Mouse (Mus musculus) myocyte (in vitro differentiated cells): ENCODE results near the gene Abca7.

Source experiments
- CEBPB ChIP-seq: IDR thresholded peaks from 2 replicates; pipeline ENCODE4 v1.6.1; 2011; ENCODE audit warnings: mild to moderate bottlenecking, moderate library complexity; ENCODE audit not compliant: poor library complexity, insufficient read depth, severe bottlenecking
- E2F4 ChIP-seq: IDR thresholded peaks from one replicate; pipeline ENCODE4 v1.6.1; 2011; ENCODE audit warnings: mild to moderate bottlenecking, control low read depth, moderate library complexity; ENCODE audit not compliant: insufficient read depth
- MAX ChIP-seq: IDR thresholded peaks from one replicate; pipeline ENCODE4 v1.6.1; 2011; ENCODE audit warnings: low read depth, mild to moderate bottlenecking, control low read depth
- MYOD1 ChIP-seq, 3 experiments: IDR thresholded peaks; one replicate each; pipeline ENCODE4 v1.6.1; 2011; ENCODE audit warnings: control low read depth in 2 of 3, low read depth in 2 of 3, mild to moderate bottlenecking in 2 of 3, moderate library complexity in 1 of 3; ENCODE audit not compliant: insufficient read length in 2 of 3, control insufficient read depth in 1 of 3
- MYOG ChIP-seq, 3 experiments: IDR thresholded peaks; one replicate each; pipeline ENCODE4 v1.6.1; 2011; ENCODE audit warnings: control low read depth in 2 of 3, low read depth in 2 of 3, mild to moderate bottlenecking in 2 of 3; ENCODE audit not compliant: insufficient read length in 2 of 3, control insufficient read depth in 1 of 3, insufficient read depth in 1 of 3
- POLR2A ChIP-seq: IDR thresholded peaks from one replicate; pipeline ENCODE4 v1.6.1; 2011; ENCODE audit warnings: low read depth, mild to moderate bottlenecking, control low read depth, moderate library complexity; ENCODE audit not compliant: insufficient read length
- POLR2AphosphoS2 ChIP-seq: IDR thresholded peaks from one replicate; pipeline ENCODE4 v1.6.1; 2011; ENCODE audit warnings: low read depth, control low read depth; ENCODE audit not compliant: insufficient read length
- REST ChIP-seq: IDR thresholded peaks from one replicate; pipeline ENCODE4 v1.6.1; 2011; ENCODE audit warnings: mild to moderate bottlenecking, control low read depth, moderate library complexity; ENCODE audit not compliant: insufficient read depth, insufficient read length
- SRF ChIP-seq: IDR thresholded peaks from one replicate; pipeline ENCODE4 v1.6.1; 2011; ENCODE audit warnings: low read depth; ENCODE audit not compliant: control insufficient read depth, insufficient read length
- TCF12 ChIP-seq: IDR thresholded peaks from one replicate; pipeline ENCODE4 v1.6.1; 2011; ENCODE audit warnings: mild to moderate bottlenecking, control low read depth; ENCODE audit not compliant: poor library complexity, insufficient read depth, severe bottlenecking
- TCF3 ChIP-seq: IDR thresholded peaks from one replicate; pipeline ENCODE4 v1.6.1; 2011; ENCODE audit warnings: low read depth, control low read depth; ENCODE audit not compliant: insufficient read length
- USF1 ChIP-seq: IDR thresholded peaks from one replicate; pipeline ENCODE4 v1.6.1; 2011; ENCODE audit warnings: low read depth, mild to moderate bottlenecking, control low read depth, moderate library complexity

DNA sequence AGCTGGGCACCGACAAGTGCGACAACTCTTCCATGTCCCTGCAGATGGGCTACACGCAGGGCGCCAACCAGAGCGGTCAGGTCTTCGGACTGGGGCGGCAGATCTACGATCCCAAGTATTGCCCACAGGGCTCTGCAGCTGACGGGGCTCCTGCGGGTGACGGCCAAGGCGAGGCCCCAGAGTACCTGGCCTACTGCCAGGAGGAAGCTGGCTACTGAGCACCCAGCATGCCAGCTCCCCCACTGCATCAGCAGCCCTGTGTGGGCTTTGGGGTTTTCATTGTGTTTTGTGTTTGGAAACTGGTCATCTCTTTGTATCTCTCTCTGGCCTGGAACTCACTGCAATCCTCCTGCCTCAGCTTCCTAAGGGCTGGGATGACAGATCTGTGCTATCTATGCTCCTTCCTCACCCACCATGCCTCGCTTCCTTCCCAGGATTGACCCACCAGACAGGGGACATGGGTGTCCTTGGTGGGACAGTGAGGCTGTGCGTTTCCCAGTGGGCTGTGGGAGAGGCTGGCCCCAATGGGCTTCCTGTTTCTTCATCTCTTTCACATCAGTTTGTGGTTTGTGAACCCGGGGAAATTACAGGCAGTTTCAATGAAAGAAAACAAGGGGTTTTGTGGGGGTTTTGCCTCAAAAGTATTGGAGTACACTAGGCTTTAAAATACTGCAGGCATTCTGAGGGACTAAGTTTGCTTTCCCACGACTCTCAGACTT lies 1.7 kb upstream of the Abca7 start:
- no peak for TF ChIP-seq POLR2A
- no peak for TF ChIP-seq MAX
- no peak for TF ChIP-seq CEBPB
- no peak for TF ChIP-seq USF1
- no peak for TF ChIP-seq POLR2AphosphoS2
- no peak for TF ChIP-seq MYOG (IDR thresholded peaks at IDR 0.05; ENCODE audit: control insufficient read depth in 1 of 3, insufficient read depth in 1 of 3, insufficient read length in 2 of 3, low read depth in 2 of 3)
- no peak for TF ChIP-seq TCF3
- no peak for TF ChIP-seq REST
- TF ChIP-seq E2F4, result no peak
- TF ChIP-seq TCF12, result no peak
- TF ChIP-seq MYOD1 (IDR thresholded peaks at IDR 0.05; ENCODE audit: control insufficient read depth in 1 of 3, insufficient read length in 2 of 3, low read depth in 2 of 3), result no peak
- no peak for TF ChIP-seq SRF
